Mouse (Mus musculus) left cerebral cortex, postnatal 14 days (tissue): ENCODE measurements at regions not wholly inside any gene's neighbourhood (a gene's known extent, or its start where the extent isn't known, plus 50 kb on each side); places are given as distances from the start of the nearest gene placed in this dataset.
"Not testable (repeated sequence)": the region's sequence is repeated elsewhere in the genome, so short reads cannot be mapped to it uniquely, and the experiment has no call there.

Experiments
- DNase-seq, 2 experiments: peaks; one replicate each; pipeline ENCODE4 v3.0.0; 2021 to 2022; ENCODE audit warnings: low spot score in 2 of 2, mixed read lengths in 1 of 2
- intact Hi-C: fragments of 180-260 bp; cut with DNase I; formaldehyde crosslinking; loops from one replicate; pipeline ENCODE4 v1.15.1; 2025

- DNase-seq = not testable (repeated sequence)
These were observed 348.0 kb downstream of the Adam29 start for GRCm38 (mm10) chr8:55558751-55559150.

GRCm38 (mm10) chr8:55538868-55539267, 367.9 kb downstream of the Adam29 start:
- DNase-seq = no peak
- intact Hi-C loops = no loop called here

More at GRCm38 (mm10) chr8:55558751-55559150, 348.0 kb downstream of the Adam29 start:
- intact Hi-C loops = not testable (repeated sequence)

- DNase-seq, intact Hi-C loops: not testable (repeated sequence)
These were observed 377.4 kb downstream of the Adam29 start for GRCm38 (mm10) chr8:55529397-55529796.

GRCm38 (mm10) chr8:55519151-55519550, 387.6 kb downstream of the Adam29 start:
- DNase-seq, intact Hi-C loops: not testable (repeated sequence)

GRCm38 (mm10) chr8:55477336-55477735, 429.4 kb downstream of the Adam29 start:
- intact Hi-C loops = loop anchor here (5.0 to 10.0 kb wide), 2 partner anchors 73 to 130 kb away; no protein-coding TSS in a partner anchor
- DNase-seq = no peak

GRCm38 (mm10) chr8:55476923-55477322, 429.8 kb downstream of the Adam29 start:
- intact Hi-C loops = loop anchor here (5.0 to 10.0 kb wide), 2 partner anchors 72 to 130 kb away; no protein-coding TSS in a partner anchor
- no peak for DNase-seq

- intact Hi-C loops = loop anchor here (10.0 kb wide), 1 partner anchor 68 kb away; no protein-coding TSS in a partner anchor
- DNase-seq = no peak
These were observed 434.4 kb downstream of the Adam29 start for GRCm38 (mm10) chr8:55472386-55472785.

GRCm38 (mm10) chr8:55466771-55467170, 440.0 kb downstream of the Adam29 start:
- DNase-seq, intact Hi-C loops: not testable (repeated sequence)

- intact Hi-C loops, DNase-seq: not testable (repeated sequence)
These were observed 440.8 kb downstream of the Adam29 start for GRCm38 (mm10) chr8:55465951-55466350.

GRCm38 (mm10) chr8:55465419-55465818, 441.3 kb downstream of the Adam29 start:
- DNase-seq = no peak
- intact Hi-C loops = no loop called here

- intact Hi-C loops = no loop called here
- DNase-seq = no peak
These were observed 441.9 kb downstream of the Adam29 start for GRCm38 (mm10) chr8:55464855-55465169.

- no peak for DNase-seq
- intact Hi-C loops = no loop called here
These were observed 442.5 kb downstream of the Adam29 start for GRCm38 (mm10) chr8:55464036-55464854.

GRCm38 (mm10) chr8:55460790-55461189, 446.0 kb downstream of the Adam29 start:
- DNase-seq, intact Hi-C loops: not testable (repeated sequence)

- intact Hi-C loops = loop anchor here (5.0 kb wide), 1 partner anchor 65 kb away; no protein-coding TSS in a partner anchor
- no peak for DNase-seq
These were observed 449.3 kb downstream of the Adam29 start for GRCm38 (mm10) chr8:55457436-55457835.
